ENCODE assay signal across 30 mouse cellular contexts in the genomic region with DNA sequence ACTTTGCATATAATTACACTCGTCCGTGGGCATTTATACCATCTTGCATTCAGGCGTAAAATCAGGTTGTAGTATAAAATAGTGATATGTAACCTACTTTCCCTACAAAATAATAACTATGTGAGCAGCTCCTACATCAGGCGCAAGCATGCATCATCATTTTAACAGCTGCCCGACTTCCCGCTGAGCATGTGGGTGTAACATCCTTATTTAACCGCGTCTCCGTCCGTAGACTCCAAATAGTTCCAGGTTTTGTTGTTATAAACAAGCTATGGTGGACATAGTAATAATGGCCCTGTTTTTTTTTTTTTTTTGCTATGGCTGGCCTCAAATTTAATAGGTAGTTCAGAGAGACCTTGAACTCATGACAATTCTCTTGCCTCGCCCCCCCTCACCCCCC. TPM values are rescaled to one million over a fixed set of nuclear protein-coding genes. Genes with fewer than 3 reads are reported as not detected.
DNase-seq lines count a peak whose midpoint lies in the region; ATAC-seq and TF ChIP-seq lines count a peak whose summit lies in the region.
"Had no signal": no experiment of that assay in that cellular context is flagged by ENCODE, and none has a peak within 500 bp of the region (broad histone marks: within the 10 kb centered on the region; RNA-seq: fewer than 3 reads in every experiment).

No protein-coding gene starts in this region.

- H3K79me2 ChIP-seq in C2C12 (ENCODE audit: control insufficient read depth, insufficient read depth): no peaks in the 10 kb centered on the region

- no peak overlapping the region for H3K27ac ChIP-seq in hindbrain, embryonic 11.5 days (ENCODE audit: low read depth, low read length)
- H3K27ac ChIP-seq: embryonic facial prominence, embryonic 12.5 days; embryonic facial prominence, embryonic 15.5 days; heart, adult 2 months; heart, embryonic 13.5 days; hindbrain, embryonic 12.5 days; hindbrain, embryonic 15.5 days had no signal

- H3ac ChIP-seq in C2C12 (ENCODE audit: control insufficient read depth, insufficient read length, low read depth): no peak overlapping the region

- H3K36me3 ChIP-seq in C2C12 (ENCODE audit: control insufficient read depth, insufficient read depth): no peaks in the 10 kb centered on the region
- H3K36me3 ChIP-seq in hindbrain, embryonic 11.5 days (ENCODE audit: control insufficient read depth, insufficient read depth, low read length): no peaks in the 10 kb centered on the region
- H3K36me3 ChIP-seq: embryonic facial prominence, embryonic 12.5 days; embryonic facial prominence, embryonic 15.5 days; G1E; heart, embryonic 10.5 days; heart, embryonic 13.5 days; hindbrain, embryonic 12.5 days; hindbrain, embryonic 15.5 days had no signal

- TF ChIP-seq CTCF in C2C12 (IDR thresholded peaks at IDR 0.05; ENCODE audit: control insufficient read depth, insufficient read depth, insufficient read length): no peak

- WGBS in hindbrain, embryonic 11.5 days: 83% methylated on average over 11 of the region's 11 CpGs

- no peak for ATAC-seq in hindbrain, embryonic 11.5 days (ENCODE audit: low FRiP score)
- ATAC-seq: activated CD4-positive, CD25-positive, alpha-beta regulatory T cell, adult 4 months; forebrain, embryonic 14.5 days; forebrain, postnatal 0 days had no signal

- H3K9ac ChIP-seq in hindbrain, embryonic 11.5 days (ENCODE audit: low read depth, low read length): no peak overlapping the region
- H3K9ac ChIP-seq: embryonic facial prominence, embryonic 12.5 days; embryonic facial prominence, embryonic 15.5 days; forebrain, postnatal 0 days; heart, embryonic 13.5 days; hindbrain, embryonic 12.5 days; hindbrain, embryonic 15.5 days had no signal

- H3K4me1 ChIP-seq in hindbrain, embryonic 11.5 days (replicated peaks; ENCODE audit: control insufficient read depth, insufficient read depth, low read length): peaks cover 2% of the 10 kb centered on the region; the same call in 1 of the 2 replicates

- H3K79me3 ChIP-seq in C2C12 (ENCODE audit: low read depth): no peaks in the 10 kb centered on the region

- peak; percentile 29 to 59 for DNase-seq in frontal cortex, postnatal 36 days (ENCODE audit: low spot score in 2 of 2)
- DNase-seq in frontal cortex, postnatal 10 days (ENCODE audit: low spot score in 2 of 2): no peak
- peak; percentile 60 for DNase-seq in right cerebral cortex, adult 18-20 months
- DNase-seq in right cerebral cortex, postnatal 10 days (ENCODE audit: low spot score in 2 of 2): no peak
- DNase-seq in brain, adult 2 months (ENCODE audit: low read depth, low spot score): peak; percentile 82
- no peak for DNase-seq in thymus, postnatal 4 days
- DNase-seq in hindbrain, embryonic 11.5 days (ENCODE audit: low spot score): no peak
- DNase-seq: adrenal gland, adult 8-10 months; adrenal gland, postnatal 36 days; cerebellum, adult 11 months; cerebellum, adult 2 months; cerebellum, adult 9-11 months; cerebellum, postnatal 25 days; forebrain, postnatal 0 days; gastrocnemius, postnatal 10 days; gastrocnemius, postnatal 36 days; heart, adult 2 months; heart, postnatal 14 days; heart, postnatal 4 days had no signal

- H3K4me3 ChIP-seq in C2C12 (ENCODE audit: insufficient read depth, poor library complexity, severe bottlenecking): no peak overlapping the region
- H3K4me3 ChIP-seq in hindbrain, embryonic 11.5 days (ENCODE audit: low read depth, low read length): no peak overlapping the region
- H3K4me3 ChIP-seq: embryonic facial prominence, embryonic 12.5 days; embryonic facial prominence, embryonic 15.5 days; heart, adult 2 months; heart, embryonic 10.5 days; heart, embryonic 13.5 days; hindbrain, embryonic 12.5 days; hindbrain, embryonic 15.5 days had no signal

- no peak overlapping the region for H3K4me2 ChIP-seq in hindbrain, embryonic 11.5 days (replicated peaks; ENCODE audit: low read depth, low read length)
- H3K4me2 ChIP-seq: embryonic facial prominence, embryonic 12.5 days; embryonic facial prominence, embryonic 15.5 days; heart, embryonic 13.5 days; hindbrain, embryonic 12.5 days; hindbrain, embryonic 15.5 days had no signal

- no peaks in the 10 kb centered on the region for H3K27me3 ChIP-seq in C2C12 (ENCODE audit: control insufficient read depth, insufficient read depth, insufficient read length)
- H3K27me3 ChIP-seq in hindbrain, embryonic 11.5 days (ENCODE audit: control insufficient read depth, insufficient read depth, low read length): no peaks in the 10 kb centered on the region
- H3K27me3 ChIP-seq: CH12.LX; embryonic facial prominence, embryonic 12.5 days; embryonic facial prominence, embryonic 15.5 days; heart, embryonic 13.5 days; hindbrain, embryonic 12.5 days; hindbrain, embryonic 15.5 days had no signal

- no peaks in the 10 kb centered on the region for H3K9me3 ChIP-seq in hindbrain, embryonic 11.5 days (ENCODE audit: control insufficient read depth, low read length)
- H3K9me3 ChIP-seq: embryonic facial prominence, embryonic 12.5 days; embryonic facial prominence, embryonic 15.5 days; G1E; heart, embryonic 10.5 days; heart, embryonic 13.5 days; hindbrain, embryonic 12.5 days; hindbrain, embryonic 15.5 days had no signal

TF ChIP-seq in C2C12, 6 proteins besides CTCF, POLR2A, EP300 and RAD21:
- TF ChIP-seq USF1 (IDR thresholded peaks at IDR 0.05; ENCODE audit: low read depth): no peak
- peak; percentile 79 for TF ChIP-seq MYOD1 (IDR thresholded peaks at IDR 0.05; ENCODE audit: control insufficient read depth, insufficient read length, low read depth)

RNA-seq across cellular contexts. Expression of gene Spocd1, which starts 53.6 kb away (rescaled TPM):
- polyA plus RNA-seq in C2C12 (2012; fragmentation: generic; extraction: Trizol): 0.02 TPM
- 0.08 TPM in 1 of 2 replicates, not detected in the other for polyA plus RNA-seq in hindbrain, embryonic 11.5 days (2014; fragmentation: Nextera tagmentation; extraction: Ambion mirVana)
- polyA plus RNA-seq: activated CD4-positive, CD25-positive, alpha-beta regulatory T cell, adult 4 months; forebrain, embryonic 14.5 days; G1E; heart, adult 2 months had no signal

Comparison
In these comparisons a context has a peak if more than half of its experiments do, and no peak if none do; other contexts are left out.
1. DNase-seq: peak in frontal cortex, postnatal 36 days (2 of 2), right cerebral cortex, adult 18-20 months (single experiment) and brain, adult 2 months (single experiment); none in frontal cortex, postnatal 10 days (0 of 2), right cerebral cortex, postnatal 10 days (0 of 2), thymus, postnatal 4 days (single experiment) and hindbrain, embryonic 11.5 days (single experiment).